Mouse (Mus musculus) bone marrow, adult 2 months (tissue): ENCODE data around the gene Zc3h7a. TPM values are rescaled to one million over a fixed set of nuclear protein-coding genes. Genes with fewer than 3 reads are reported as not detected.

Source experiments
- H3K27ac ChIP-seq: fragments of 200-500 bp; 2 replicates; pipeline ENCODE4 v1.5.1; 2012; ENCODE audit warnings: low read depth, mild to moderate bottlenecking, control low read depth, inconsistent platforms, low read length; ENCODE audit not compliant: control insufficient read depth, poor library complexity, insufficient read depth
- H3K4me1 ChIP-seq: fragments of 200-500 bp; 2 replicates; pipeline ENCODE4 v1.6.1; 2011; ENCODE audit warnings: low read length; ENCODE audit not compliant: control insufficient read depth, insufficient read depth
- H3K4me3 ChIP-seq: fragments of 200-500 bp; replicated peaks from 2 replicates; pipeline ENCODE3; 2011; ENCODE audit warnings: mild to moderate bottlenecking, low read depth, low read length, control low read depth; ENCODE audit not compliant: control insufficient read depth
- CTCF ChIP-seq: fragments of 200-500 bp; IDR thresholded peaks from 2 replicates; pipeline ENCODE4 v1.5.1; 2011; ENCODE audit warnings: low read length, control low read depth; ENCODE audit not compliant: control insufficient read depth, insufficient read depth
- POLR2A ChIP-seq: fragments of 200-500 bp; IDR thresholded peaks from 2 replicates; pipeline ENCODE4 v1.6.1; 2011; ENCODE audit warnings: low read depth, mild to moderate bottlenecking, control low read depth, low read length, borderline replicate concordance; ENCODE audit not compliant: control insufficient read depth
- WGBS: fragments of 180-500 bp; shearing (Covaris S2); methylation state at CpG from one replicate; pipeline ENCODE4 v1.1.7; 2018; 5-methylcytosine and 5-hydroxymethylcytosine counted together
- polyA plus RNA-seq: library from polyadenylated mRNA; stranded (reverse); fragments of >200 nt; gene quantifications from 2 replicates; pipeline ENCODE4 v1.2.4, GENCODE M21; 2011; ENCODE audit warnings: low replicate concordance; ENCODE audit not compliant: missing spikeins, insufficient read depth, insufficient read length

The Zc3h7a gene
- polyA plus RNA-seq, 1 experiment, result 103 TPM

- WGBS, result 87% methylated on average over 11 of the region's 11 CpGs
- Histone ChIP-seq H3K27ac (no peak overlapping the region), H3K4me3 (no peak overlapping the region), H3K4me1 (no peaks in the 10 kb centered on the region; the same call in 1 of the 2 replicates)
- TF ChIP-seq POLR2A (no peak), CTCF (no peak)
Observed at GRCm38 (mm10) chr16:11128301-11128700, 47.9 kb downstream of the Zc3h7a start.

- WGBS, result 88% methylated on average over 2 of the region's 2 CpGs
- TF ChIP-seq POLR2A (no peak), CTCF (no peak)
- no peak overlapping the region for H3K27ac ChIP-seq
Observed at GRCm38 (mm10) chr16:11125371-11125770, 50.8 kb downstream of the Zc3h7a start.

DNA sequence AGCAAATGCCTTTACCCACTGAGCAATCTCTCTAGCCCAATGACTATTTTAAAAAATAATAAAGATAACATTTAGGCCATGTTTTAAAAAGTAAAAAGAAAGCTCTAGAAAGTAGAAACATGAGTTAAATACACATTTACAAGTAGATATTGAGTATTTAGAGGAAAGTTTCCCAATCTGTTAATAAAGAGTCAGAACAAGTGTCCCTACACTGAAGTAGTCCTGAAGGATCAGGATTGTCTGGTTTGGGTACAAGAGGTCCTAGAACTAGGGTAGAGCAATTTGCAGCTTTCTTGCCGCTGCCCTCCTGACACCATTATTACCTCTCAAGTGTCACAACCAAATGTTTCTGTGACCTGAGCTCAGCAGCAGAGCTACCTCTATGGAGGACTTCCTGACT is 52.1 kb downstream of the Zc3h7a start:
- WGBS, result 86% methylated on average over 1 of the region's 1 CpGs
- H3K27ac ChIP-seq, result no peak overlapping the region
- TF ChIP-seq POLR2A (no peak), CTCF (no peak)
- no peak overlapping the region for H3K4me3 ChIP-seq
- no peaks in the 10 kb centered on the region for H3K4me1 ChIP-seq

More at GRCm38 (mm10) chr16:11125371-11125770, 50.8 kb downstream of the Zc3h7a start:
- Histone ChIP-seq H3K4me1 (no peaks in the 10 kb centered on the region), H3K4me3 (no peak overlapping the region)

DNA sequence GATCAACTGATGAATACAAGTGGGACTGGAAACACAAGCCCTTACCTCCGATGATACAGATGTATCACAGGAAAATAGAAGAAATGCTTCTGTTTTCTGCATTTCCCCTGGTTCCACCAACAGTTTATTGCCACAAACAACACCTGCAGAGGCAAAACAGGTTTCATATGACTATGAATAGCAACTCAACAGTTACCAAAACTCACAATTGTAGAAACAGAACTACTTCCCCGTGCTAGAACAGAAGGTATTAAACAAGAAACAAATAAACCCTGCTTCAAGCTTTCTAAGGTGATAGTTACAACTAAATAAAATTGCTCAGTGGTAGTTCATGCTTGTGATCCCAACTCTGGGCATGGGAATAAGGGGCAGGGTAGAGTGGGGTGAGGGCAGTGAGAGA is 53.6 kb downstream of the Zc3h7a start:
- Histone ChIP-seq H3K4me3 (no peak overlapping the region), H3K27ac (no peak overlapping the region; the same call in 1 of the 2 replicates), H3K4me1 (no peaks in the 10 kb centered on the region)
- 64% methylated on average over 2 of the region's 2 CpGs for WGBS
- no peak for TF ChIP-seq POLR2A
- no peak for TF ChIP-seq CTCF

- no peak for TF ChIP-seq CTCF
- no peak for TF ChIP-seq POLR2A
- Histone ChIP-seq H3K4me1 (no peaks in the 10 kb centered on the region), H3K4me3 (no peak overlapping the region), H3K27ac (no peak overlapping the region)
- WGBS, result 67% methylated on average over 4 of the region's 4 CpGs
Observed at GRCm38 (mm10) chr16:11109198-11109740, 66.9 kb downstream of the Zc3h7a start.

- no peak overlapping the region for H3K4me3 ChIP-seq
- H3K4me1 ChIP-seq, result no peaks in the 10 kb centered on the region
- no peak overlapping the region for H3K27ac ChIP-seq
- WGBS, result 60% methylated on average over 1 of the region's 1 CpGs
- TF ChIP-seq POLR2A (no peak), CTCF (no peak)
Observed at GRCm38 (mm10) chr16:11104905-11105304, 71.3 kb downstream of the Zc3h7a start.

- no peak overlapping the region for H3K4me3 ChIP-seq
- 90% methylated on average over 3 of the region's 3 CpGs for WGBS
- no peak overlapping the region for H3K27ac ChIP-seq
- H3K4me1 ChIP-seq, result peaks cover 2% of the 10 kb centered on the region
- TF ChIP-seq CTCF (no peak), POLR2A (no peak)
Observed at GRCm38 (mm10) chr16:11097301-11097700, 78.9 kb downstream of the Zc3h7a start.

DNA sequence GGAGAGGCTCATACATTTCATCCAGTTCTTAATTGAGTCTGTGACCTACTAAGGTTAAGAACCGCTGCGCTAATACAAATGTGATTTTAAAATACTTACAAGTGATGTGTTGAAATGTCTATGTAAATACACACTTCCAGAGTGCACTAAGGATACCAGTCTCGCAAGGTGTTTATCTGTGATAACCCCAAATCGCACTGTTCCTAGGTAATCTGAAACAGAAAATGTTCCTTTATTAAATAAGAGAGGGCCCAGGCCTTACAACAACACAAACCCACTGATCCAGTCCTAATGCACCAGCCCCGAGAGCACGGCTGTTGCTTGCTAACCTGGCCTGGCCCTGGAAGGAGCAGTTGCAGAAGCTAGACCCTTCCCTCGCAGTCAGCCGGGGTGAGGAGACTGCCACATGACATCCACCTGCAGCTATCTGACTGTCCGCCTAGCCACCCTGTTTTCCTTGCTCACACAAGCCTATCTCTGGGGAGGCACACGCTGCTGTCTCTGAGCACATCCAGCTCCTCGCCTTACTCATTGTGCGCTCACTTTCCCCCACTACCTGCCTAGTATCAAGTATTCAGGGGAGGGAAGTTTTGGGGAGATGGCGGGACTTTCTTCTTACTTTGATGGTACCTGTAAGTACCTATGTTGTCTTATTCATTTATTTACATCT is 82.3 kb downstream of the Zc3h7a start:
- WGBS, result 85% methylated on average over 13 of the region's 13 CpGs
- Histone ChIP-seq H3K4me3 (no peak overlapping the region), H3K4me1 (peaks cover 6% of the 10 kb centered on the region), H3K27ac (no peak overlapping the region)
- TF ChIP-seq POLR2A (no peak), CTCF (no peak)
